Mouse (Mus musculus) frontal cortex, postnatal 36 days (tissue): Measurements from ENCODE around the gene Clca4b.
"Not testable (repeated sequence)": the region's sequence is repeated elsewhere in the genome, so short reads cannot be mapped to it uniquely, and the experiment has no call there.

Experiments used
- DNase-seq, 2 experiments: peaks; one replicate each; pipeline ENCODE4 v3.0.0; 2022; ENCODE audit warnings: low spot score in 2 of 2

Clca4b gene

GRCm38 (mm10) chr3:144932335-144932734 lies at the start of gene Clca4b:
Gene Clca4b (minus strand): TSS chr3:144932529.
- DNase-seq: no peak

- no peak for DNase-seq
Measured at GRCm38 (mm10) chr3:144980551-144980950, 48.2 kb upstream of the Clca4b start.

DNA sequence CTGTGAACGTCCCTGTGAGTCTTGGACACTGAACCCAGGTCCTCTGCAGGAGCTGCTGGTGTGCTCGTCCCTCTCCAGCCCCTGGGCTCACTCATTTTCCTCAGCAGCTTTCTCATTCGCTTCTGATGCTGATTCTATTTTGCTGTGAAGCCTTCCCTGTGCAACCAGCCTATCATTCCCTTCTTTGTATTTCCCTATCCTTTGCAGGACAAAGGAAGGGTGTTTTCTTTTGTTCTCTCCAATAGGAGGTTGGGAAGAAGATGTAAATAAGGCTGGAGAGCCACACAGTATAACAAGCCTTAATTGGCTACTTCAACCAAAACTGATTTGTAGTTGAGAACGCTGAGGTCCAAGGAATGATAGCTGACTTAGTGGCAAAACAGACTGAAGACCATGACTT lies 45.3 kb upstream of the Clca4b start:
- DNase-seq: no peak

DNA sequence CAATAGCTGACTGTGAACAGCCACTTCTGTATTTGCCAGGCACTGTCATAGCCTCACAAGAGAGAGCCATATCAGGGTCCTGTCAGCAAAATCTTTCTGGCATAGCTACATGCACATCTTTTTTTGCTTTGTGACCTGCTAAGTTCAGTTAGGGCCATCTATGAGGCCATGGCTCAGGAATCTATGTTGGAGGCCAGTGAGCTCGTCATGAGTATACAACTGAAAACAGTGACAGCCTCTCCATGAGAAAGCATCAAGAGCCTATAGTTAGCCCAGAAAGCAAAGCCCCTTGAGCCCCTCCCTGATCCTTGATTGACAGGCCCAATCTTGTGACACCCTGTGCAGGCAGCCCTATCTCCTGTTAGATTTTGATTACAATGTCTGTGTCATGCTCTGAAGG lies 43.8 kb upstream of the Clca4b start:
- DNase-seq: no peak

DNA sequence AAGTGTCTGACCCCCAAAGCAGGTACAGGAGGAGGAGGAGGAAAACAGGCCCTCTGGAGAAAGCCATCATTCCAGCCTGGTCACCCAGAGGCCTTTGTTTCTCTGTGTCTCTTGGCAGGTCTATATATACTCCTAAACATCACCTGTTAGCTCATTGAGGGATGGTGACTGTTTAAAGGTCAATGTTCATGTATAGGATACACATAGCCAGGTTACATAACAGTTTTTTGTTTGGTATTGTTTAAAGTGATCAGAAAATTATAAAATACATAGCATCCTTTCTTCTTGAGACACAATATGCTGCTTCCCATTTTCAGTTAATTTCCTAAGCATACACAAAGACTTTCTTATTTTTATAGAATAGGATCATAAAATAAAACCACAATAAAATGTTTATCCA lies 42.6 kb upstream of the Clca4b start, which contains the start of gene Clca4a:
TSS of gene Clca4a (minus strand) at position 101 of the 400 bp plus-strand sequence.
- no peak for DNase-seq

DNA sequence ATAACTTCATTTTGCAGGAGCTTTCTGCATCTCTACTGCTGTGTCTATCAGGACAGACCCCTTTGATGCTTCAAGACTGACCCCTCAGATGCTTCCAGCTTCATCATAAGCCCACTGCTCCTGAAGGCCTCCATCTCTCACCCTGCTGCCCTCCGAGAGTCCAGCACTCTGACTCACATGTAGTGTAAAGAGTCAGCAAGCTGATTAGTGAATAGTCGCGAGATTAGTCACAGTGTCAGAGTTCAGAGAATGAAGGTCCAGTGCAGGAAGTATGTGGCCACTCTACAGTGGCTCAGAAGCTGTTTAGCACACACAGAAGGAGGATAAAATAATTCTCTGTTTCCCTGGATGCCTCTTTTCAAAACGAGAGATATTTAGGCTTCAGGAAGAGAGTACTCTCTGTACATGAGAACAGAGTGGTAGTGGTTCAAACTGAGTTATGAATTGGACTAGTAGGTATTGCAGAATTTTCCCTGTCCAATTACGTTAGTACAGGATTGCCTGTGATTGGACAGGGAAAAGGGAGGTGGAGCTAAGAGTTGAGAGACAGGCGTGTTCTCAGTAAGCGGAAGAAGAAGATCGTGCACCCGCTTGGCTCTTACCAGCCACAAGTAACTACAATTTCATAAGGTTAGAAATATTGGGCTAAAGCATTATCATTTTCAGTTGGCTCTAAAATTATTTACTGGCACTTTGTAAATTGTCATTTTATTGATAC lies 39.4 kb upstream of the Clca4b start:
- DNase-seq: no peak

- no peak for DNase-seq
Measured at GRCm38 (mm10) chr3:144969755-144970154, 37.4 kb upstream of the Clca4b start.

DNA sequence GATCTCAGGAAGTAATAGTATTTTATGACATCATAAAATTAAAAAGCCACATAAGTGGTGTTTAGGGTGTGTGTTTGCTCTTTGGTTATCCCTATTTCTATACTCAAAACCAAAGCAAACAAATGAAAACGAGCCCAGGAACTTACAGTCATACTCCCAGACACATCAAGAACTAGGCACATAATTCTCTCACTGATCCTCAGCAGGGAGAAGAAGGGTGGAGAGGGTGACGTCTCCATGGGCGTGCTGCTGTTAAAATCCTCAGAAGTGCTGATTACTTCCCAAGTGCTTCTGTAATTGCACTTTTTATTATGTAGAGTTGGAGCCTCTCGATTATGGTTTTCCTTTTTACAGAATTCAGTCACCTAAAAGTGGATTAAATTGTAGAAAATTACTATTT lies 33.7 kb upstream of the Clca4b start:
- DNase-seq: no peak

- no peak for DNase-seq
Measured at GRCm38 (mm10) chr3:144950829-144951228, 18.5 kb upstream of the Clca4b start.

DNA sequence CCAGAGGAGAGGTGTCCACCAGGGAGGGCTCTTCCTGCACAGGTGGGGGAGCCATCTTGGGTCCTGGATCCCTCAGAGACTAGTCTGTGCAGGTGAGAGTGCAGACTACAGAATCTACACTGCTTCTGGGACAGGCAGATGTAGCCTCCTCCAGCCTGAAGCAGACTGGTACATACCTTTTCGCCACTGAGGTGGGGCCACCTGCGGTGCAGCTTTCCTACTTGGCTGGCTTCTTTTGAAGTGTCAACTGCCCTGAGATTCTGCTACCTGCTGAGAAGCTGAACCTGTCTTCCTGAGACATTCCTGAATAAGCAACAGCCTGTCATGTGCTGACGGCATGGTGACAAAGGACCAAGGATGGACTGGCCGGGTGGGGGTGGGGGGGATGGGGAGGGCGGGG lies 15.0 kb upstream of the Clca4b start:
- DNase-seq: not testable (repeated sequence)

- not testable (repeated sequence) for DNase-seq
Measured at GRCm38 (mm10) chr3:144933625-144934024, 1.3 kb upstream of the Clca4b start.

DNA sequence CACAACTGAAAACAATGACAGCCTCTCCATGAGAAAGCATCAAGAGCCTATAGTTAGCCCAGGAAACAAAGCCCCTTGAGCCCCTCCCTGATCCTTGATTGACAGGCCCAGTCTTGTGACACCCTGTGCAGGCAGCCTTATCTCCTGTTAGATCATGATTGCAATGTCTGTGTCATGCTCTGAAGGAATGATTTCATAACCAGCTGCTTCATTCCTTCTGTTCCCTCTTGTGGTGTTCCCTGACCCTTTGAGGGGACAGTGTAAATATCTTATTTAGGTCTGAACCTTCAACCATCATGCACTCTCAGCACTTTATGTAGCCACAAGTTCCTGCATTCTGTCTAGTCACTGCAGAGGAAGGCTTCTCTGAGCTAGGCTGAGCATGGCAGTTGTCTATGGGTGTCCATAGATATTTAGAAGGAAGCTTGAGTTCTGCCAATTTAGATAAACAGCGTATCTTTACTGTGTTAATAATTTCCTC lies 722 bp upstream of the Clca4b start:
- DNase-seq: no peak

- no peak for DNase-seq
Measured at GRCm38 (mm10) chr3:144914014-144914413, 18.3 kb downstream of the Clca4b start.

- no peak for DNase-seq
Measured at GRCm38 (mm10) chr3:144897042-144897678, 35.2 kb downstream of the Clca4b start.

- DNase-seq: peak in 1 of 2 experiments; percentile 3
Measured at GRCm38 (mm10) chr3:144890246-144890758, 42.0 kb downstream of the Clca4b start.

DNA sequence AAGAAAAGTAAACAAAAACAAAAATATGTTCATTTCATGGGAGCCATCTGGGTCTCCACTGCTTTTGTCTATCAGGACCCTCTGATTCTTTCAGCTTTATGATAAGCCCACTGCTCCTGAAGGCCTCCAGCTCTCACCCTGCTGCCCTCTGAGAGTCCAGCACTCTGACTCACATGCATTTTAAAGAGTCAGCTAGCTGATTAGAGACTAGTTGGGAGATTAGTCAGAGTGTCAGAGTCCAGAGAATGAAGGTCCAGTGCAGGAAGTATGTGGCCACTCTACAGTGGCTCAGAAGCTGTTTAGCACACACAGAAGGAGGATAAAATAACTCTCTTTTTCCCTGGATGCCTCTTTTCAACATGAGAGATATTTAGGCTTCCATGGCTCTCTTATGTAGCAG lies 45.4 kb downstream of the Clca4b start:
- DNase-seq: no peak

DNA sequence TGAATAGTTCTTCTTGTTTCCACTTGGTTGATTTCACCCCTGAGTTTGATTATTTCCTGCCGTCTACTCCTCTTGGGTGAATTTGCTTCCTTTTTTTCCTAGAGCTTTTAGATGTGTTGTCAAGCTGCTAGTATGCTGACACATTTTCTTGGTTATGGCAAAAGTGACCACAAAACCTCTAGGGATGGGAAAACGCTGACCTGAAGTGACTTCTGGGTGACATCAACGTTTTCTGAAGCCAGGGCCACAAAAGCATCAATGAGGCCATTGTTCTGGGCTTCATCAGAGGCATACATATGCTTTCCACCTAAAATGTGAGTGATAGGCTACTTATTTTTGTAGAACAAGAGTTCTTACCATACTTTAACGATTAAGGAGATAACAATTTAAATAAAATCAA lies 60.3 kb downstream of the Clca4b start:
- not testable (repeated sequence) for DNase-seq
